Mouse (Mus musculus): Measurements from ENCODE around the gene Dnajc17.

DNA sequence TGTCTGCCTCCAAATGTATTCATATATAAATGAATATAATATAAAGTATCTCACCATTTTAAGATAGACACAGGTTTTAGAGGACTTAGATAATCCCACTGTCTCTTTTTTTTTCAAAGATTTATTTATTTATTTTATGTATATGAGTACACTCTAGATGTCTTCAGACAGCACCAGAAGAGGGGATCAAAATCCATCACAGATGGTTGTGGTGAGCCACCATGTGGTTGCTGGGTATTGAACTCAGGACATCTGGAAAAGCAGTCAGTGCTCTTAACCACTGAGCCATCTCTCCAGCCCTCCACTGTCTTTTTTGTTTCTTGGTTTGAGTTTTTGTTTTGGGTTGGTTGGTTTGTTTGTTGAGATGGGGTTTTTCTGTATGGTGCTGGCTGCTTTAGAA, 50.8 kb downstream of the Dnajc17 start:
- TF ChIP-seq CTCF (IDR thresholded peaks at IDR 0.05; ENCODE audit: borderline replicate concordance, insufficient read depth, low read depth, low read length) = no peak
- TF ChIP-seq POLR2A (IDR thresholded peaks at IDR 0.05; ENCODE audit: borderline replicate concordance, insufficient read depth, low read length) = no peak

Measured in cerebellum, adult 2 months (tissue).